Mouse (Mus musculus) lung, postnatal 10 days (tissue): ENCODE measurements around the gene Vac14.

ENCODE experiments used
- DNase-seq: peaks from one replicate; pipeline ENCODE4 v3.0.0; 2021

Vac14 gene

DNA sequence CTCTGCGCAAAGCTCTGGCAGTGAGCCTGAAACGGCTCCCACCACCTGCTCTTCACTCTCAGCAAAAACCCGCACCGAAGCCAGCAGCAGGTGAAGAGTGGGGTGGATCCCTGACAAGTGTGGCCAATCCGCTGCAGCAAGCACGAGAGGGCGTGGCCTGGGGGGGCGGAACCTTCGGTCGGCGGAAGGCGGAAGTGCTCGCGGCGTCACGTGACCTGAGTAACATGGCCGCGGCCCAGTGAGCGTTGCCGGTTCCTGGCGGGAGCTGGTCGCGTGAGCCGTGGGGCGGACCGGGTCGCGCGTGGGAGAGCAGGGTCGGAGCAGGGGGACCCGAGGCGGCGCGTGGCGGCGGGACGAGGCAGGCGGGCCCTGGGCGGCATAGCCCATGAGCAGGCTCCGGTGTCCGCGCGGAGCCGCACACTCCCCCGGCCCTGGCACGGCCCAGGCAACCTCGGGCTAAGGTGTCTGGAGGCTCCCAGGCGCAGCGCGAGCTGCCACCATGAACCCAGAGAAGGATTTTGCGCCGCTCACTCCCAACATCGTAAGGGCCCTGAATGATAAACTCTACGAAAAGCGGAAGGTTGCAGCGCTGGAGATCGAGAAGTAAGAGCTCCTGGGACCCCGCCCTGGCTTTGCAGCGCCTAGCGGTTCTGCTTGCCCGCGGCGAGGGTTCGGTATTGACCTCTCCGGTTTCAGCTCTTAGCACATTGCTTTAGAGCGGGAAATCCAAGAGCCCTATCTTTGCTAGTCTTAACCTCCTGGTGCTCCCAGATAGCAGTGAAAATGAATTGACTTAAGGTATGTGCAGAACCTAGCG is at the start of gene Vac14:
Vac14 (plus strand) TSS at position 195 of the 817 bp plus-strand sequence.
- peak; percentile 99 for DNase-seq

DNA sequence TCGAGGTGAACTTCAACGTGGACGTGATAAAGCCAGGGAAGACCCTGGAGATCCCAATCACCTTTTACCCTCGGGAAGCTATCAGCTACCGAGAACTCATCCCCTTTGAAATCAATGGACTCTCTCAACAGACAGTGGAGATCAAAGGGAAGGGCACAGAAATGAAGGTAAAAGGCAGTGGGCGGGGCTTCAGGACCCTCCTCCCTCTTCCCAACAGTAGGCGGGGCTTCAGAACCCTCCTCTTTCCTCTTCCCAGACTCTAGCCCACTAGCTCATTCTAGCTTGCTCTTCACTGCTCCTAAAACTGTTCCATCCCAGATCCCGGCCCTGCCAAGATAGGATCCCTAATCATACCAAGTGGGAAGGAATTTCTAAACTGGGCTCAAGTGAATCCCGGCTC is 25.7 kb upstream of the Vac14 start:
- no peak for DNase-seq

DNA sequence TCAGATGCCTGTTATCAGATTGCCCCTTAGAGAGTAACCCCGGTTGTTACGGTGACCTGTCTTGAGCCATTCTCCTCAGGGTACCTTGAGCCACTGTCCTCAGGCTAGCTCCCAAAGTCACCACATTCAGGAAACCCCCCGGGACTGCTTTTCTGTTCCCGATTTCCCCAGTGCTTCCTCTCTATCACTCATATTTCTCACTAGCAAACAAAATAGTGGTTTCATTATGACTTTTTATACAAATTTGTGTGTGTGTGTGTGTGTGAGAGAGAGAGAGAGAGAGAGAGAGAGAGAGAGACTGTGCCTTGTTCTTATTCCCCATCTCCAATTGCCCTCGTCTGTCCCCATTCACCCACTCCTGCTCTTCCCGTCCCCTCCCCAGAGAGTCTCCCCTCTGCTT is 24.2 kb upstream of the Vac14 start:
- no peak for DNase-seq

DNA sequence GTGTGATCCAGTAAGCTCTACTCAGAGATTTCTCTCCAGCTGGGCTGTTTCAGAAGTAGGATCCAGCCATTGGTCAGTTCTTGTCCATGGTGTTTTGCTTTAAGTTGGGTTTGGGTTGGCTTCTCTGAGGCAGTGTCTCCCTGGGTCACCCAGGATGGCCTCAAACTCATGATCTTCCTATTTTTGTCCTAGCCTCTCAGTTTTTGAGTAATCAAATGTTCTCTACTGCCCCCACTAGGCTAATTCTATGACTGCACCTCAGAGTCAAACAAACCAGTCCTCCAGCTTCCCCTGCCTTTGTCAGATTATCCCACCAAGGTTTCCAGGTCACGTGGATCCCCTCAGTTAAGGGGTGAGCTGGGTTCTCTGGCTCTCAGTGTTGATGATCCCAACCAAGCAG is 13.8 kb upstream of the Vac14 start:
- DNase-seq, result peak; percentile 56

DNA sequence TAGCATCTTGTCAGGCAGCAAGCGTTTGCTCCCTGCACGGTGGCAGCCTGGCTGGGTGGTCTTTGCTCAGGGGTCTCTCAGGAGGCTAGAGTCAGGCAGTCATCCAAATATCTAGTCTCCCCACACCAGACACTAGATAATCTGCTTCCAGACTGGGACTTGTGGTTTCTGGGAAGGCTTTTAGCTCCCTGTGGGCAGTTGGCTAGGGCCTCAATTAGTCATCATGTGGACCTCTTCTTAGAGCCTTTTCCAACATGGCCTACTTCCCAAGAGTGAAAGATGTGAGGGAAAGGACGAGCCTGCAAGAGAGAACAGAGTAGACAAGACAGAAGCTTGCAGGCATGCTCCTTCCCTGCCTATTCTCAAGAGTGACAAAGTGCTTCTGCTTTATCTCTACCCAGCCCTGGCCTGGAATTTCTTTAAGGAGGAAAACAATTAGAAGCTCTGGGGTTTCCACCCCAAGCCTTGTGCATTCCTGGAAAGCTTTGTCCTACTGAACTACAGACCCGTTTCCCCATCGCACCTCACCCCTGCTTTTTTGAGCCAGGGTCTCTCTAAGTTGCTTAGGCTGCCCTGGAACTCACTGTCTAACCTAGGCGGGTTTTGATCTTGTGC is 12.9 kb upstream of the Vac14 start:
- DNase-seq, result no peak

DNA sequence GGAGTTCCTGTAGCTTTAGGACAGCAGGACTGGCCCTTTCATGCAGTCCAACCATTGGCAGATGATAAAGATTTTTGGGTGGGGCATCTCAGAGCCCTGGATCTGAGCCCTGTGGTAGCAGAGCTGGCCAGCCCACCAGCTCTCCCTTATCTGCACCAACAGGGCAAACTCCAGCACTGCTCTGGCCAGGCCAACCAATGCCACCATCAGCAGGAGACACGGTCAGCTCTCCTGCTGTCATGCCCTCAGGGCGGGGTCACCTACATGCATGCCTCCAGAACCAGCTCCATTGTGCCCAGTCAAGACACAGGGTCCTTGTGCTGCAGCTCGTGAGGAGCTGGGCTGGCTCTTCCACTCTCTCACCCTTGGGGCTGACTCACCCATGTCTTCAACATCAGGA is 2.7 kb upstream of the Vac14 start:
- no peak for DNase-seq

DNA sequence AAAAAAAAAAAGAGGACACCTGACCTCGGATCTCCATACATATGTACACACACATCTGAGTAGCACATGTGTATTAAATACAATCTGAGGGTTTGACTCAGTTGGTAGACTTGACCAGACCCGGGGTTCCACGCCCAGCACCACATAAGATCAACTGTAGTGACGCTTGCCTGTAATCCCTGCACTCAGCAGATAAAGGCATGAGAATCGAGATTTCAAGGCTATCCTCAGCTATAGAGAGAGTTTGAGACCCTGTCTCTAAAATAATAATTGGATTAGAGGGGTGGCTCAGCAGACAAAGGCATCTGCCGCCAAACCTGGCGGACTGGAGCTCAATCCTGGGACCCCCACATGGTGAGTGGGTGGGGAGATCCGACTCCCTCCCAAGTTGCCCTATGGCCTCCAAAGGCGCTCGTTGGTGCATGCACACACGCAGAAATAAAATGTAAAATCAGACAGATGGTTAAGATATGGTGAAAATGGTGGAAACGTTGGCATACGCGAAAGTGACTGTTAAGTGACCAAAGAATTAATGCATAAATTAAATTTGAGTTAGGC is 505 bp upstream of the Vac14 start:
- DNase-seq, result no peak

DNA sequence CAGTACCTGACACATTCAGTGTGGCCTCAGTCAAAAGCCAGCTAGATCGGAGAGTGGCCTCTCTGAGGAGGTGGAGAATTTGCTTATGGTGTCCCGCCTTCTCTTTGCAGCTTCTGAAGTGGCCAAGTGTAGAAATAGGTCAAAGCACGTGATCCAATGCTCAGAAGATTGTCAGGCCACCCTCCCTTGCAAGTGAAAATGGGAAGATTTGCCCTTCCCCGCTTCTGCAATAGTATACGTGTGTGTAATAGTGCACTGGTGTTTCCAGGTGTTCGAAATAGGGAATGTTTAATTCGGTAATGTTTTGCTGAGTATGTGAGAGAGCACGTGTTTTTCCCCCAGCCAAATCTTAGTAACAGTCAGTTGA is 806 bp downstream of the Vac14 start:
- no peak for DNase-seq

DNA sequence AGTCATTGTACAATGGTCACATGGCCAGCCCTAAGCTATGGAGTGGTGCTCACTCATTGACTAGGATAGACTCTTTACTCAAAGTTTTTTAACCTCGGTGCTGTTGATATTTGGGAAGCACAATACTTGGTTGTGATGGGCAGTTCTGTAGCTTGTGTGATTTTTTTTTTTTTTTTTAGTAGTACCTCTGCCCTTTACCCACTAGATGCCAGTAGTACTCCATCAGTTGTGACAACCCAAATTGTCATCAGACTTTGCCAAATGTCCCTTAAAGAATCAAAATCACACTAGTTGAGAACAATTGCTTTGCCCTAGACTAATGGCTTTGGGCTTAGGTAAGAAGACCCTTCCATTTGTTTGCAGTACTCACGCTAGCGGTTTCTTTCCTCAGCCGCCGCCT is 1.5 kb downstream of the Vac14 start:
- no peak for DNase-seq

DNA sequence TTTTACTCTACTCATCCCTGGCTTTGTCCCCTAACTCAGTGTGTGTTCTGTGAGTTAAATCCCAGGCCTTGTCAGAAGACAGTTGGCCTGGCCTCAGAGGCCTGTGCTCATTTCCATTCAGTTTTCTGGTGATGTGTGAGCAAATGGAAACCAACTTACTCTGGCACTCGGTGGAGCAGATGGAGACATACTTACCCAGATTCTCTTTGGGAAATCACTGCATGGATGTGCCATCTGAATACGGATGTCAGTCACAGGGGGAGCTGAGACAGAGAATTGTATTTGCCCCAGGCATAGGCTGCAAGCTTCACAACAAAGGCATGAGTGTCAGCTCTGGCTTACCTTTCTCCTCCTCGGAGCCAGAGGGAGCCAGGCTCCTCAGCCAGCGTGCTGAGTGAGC is 8.0 kb downstream of the Vac14 start:
- no peak for DNase-seq

DNA sequence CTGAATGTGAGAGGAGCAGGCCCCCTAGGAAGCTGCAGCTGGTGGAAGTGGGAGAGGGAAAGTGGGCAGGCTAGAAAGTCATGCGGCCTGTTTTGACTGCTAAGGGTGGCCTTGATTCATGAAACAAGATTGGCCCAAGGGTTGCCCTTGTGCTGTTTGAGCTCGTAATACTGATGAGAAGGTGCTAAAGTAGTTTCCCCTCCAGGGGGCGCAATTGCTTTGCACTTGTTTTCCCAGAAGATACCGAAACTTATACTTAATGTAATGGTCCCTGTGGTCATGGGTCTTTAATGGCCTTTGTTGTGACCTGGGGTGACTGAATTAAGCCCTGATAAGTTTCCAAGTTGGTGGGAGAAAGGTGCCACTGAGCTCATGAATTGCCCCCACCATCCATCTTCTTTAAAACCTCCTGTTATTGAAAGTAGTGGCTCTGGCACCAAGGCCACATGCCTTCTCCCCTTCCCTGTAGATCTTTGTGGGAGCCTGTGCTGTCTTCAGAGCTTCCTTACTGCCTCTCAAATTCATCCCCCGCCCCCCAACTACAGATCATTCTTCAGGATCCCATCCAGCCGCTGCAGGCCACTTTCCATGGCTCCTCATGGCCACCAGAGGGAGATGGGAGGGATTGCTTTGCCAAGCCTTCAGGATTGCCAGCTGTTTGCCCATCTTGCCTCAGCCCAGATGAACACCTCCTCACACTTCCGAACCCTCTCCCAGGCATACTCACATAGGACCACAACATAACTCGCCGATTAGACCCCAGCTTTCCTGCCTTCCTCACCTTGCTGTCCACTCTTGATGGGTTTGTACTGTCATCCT is 11.1 kb downstream of the Vac14 start:
- peak; percentile 73 for DNase-seq

DNA sequence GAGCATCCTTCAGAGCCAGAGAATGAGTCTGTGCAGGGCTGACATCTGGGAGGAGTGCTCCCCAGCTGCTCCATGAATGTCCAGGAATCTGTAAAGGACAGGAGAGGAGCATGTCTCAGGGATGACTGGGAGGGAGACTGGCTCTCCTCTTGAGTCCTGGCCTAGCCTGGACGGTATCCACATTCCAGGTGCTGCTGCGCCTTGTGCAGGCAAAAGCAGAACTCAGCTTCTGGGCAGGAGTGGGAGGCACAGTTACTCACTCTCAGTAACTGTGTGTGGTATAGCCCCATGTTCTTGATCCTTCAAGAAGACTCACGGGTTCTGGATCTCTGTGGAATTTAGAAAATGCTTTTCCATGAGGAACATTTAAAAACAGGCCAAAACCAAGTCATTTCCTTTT is 11.7 kb downstream of the Vac14 start:
- no peak for DNase-seq

DNA sequence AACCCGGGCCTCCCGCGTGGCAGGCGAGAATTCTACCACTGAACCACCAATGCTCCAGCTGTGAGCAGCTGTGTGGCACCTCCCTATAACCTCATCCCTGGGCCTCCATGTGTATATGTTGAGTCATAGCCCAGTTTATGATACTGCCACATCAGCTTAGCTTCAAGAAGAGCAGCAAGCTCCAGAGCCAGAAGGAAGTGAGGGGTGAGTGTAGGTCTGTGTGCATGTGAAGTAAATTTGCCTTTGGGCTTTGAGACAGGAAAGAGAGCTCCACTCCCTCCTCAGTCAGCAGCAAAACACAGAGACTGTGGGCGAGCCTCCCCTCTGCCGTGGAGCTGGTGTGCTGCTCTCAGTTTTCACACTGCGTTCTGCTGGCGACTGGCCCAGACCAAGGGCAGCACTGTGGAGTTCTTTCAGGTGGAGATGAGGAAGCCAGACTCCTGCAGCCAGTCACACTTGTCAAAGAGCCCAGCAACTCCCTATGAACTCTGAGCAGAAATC is 12.2 kb downstream of the Vac14 start:
- peak; percentile 47 for DNase-seq

DNA sequence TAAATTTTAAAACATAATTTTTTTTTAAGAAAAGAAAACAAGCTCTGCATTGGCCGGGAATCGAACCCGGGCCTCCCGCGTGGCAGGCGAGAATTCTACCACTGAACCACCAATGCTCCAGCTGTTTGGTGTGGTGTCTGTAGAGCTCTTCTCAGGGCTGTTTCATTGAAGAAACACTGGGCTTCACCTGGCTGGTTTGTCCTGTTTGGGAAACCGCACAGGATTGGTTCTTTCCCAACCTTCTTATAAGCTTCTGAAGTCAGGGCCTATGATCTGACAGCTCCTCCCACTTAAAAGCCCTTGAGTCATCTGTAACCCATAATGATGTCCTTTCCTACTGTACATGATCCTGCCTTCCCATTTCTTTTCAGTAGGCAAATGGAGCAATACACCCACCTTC is 12.8 kb downstream of the Vac14 start:
- no peak for DNase-seq

DNA sequence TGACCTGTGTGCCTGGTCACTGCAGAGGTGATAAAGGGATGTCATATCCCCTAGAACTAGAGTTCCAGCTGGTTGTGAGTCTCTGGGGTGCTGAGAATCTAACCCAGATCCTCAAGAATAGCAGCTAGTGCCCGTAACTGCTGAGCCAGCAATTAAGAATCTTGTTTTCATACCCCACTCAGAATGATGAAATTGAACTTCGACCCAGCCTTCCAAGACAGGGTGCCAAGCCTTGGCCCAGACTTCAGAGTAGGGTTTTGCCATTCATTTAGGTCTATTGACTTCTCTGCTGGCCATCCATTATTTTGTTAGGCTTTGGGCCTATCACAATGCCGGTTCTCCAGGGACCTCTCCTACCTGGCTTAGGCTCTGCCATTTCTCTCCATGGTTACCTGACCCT is 15.4 kb downstream of the Vac14 start:
- DNase-seq, result no peak

DNA sequence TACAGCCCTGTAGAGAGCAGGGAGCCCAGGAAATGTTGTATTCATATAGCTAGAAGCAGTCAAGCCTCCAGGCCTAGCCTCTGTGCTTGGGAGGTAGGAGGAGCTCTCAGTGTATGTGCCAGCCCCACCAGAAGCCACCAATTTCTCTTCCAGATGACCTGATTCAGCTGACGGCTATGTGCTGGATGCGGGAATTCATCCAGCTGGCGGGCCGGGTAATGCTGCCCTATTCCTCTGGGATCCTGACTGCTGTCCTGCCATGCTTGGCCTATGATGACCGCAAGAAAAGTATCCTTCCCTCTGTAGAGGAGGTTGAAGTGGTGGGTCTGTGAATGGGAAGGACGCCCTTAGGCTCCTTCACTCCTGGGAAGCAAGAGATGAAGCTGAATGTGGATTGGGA is 17.8 kb downstream of the Vac14 start:
- no peak for DNase-seq

DNA sequence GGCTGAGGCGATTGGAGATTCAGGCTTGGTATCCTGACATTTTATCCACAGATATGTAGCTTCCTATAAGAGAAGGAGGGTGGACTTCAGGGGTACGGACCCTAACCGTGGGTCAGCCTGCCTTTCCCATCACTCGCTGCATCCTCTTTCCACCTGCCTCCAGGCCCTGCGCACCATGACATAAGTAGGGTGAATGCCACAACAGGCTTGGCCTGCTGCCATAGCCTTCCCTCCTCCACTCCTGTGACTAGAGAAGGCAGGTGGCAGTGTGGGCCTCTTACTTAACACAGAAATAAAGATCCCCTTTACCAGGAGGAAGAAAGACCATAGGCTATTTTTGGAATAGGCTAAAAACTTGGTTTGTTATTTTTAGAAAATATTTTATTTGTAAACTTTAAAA is 23.9 kb downstream of the Vac14 start:
- DNase-seq, result no peak

DNA sequence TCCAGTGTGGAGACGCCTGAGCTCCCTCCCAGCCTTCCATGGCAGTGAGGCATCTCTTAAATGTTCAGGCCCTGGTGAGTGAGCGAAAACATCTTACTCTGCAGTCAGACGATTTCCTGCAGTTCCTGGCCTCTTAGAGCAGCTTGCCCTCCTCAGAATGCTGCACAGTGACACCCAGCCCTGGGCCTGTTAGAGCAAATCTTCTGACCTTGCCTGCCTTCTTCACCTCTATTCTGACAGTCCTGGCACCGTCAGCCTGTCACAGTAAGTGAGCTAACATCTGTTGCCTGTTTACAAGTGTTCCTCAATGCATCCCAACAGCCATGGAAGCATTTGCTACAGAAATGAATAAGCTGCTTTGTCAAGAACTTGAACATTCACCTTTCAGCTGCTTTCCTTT is 24.8 kb downstream of the Vac14 start:
- DNase-seq, result peak; percentile 81

DNA sequence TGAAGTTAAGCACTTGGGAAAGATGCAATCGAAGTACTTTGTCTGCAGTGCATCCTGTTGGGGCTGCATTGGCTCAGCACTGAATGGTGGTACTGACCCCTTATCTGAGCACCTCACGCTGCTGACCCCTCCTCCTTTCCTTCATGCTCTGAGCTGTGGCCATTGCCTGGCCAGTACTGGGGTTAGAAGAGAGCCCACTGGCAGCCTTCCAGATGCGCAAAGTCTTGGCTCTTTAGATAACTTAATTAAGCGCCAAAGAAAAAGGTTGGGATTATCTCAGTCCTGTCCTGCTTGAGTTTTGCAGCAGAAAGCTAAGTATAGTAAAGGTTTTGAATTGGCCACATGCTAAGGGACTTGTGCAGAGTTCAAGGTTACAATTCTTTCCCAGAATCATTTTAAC is 26.0 kb downstream of the Vac14 start:
- no peak for DNase-seq

DNA sequence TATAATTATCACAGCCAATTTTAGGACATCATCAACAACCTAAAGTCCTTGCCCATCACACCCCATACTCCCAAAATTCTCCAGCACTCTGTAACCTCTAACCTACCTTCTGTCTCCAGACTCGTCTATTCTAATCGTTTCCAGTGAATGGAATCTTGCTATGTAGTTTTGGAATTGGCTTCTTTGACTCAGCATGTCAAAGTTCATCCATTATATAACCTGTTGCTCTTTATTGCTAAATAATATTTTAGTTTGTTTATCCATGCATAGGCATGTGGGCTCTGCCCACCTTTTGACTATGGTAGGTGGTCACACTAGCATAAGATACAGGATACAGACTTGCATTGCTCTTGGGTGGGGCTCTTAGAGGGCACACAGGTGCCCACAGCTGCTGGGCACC is 26.5 kb downstream of the Vac14 start:
- no peak for DNase-seq

DNA sequence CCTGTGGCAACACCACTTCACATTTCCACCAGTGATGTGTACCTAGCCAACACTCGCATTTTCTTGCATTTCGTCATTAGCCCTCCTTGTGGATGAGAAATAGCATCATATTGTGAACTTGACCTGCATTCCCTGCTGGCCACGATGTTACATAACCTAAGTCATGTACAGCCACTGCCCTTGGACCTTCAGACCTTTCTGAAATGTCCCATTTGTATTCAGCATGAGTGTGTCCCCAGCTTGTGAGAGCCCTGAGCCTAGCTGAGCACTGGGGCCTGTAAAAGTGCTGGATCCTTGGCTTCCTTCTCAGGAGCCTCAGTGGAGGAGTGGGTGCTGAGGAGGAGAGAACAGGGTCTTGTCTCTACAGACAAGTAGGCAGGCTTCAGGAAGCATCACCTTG is 27.0 kb downstream of the Vac14 start:
- no peak for DNase-seq

DNA sequence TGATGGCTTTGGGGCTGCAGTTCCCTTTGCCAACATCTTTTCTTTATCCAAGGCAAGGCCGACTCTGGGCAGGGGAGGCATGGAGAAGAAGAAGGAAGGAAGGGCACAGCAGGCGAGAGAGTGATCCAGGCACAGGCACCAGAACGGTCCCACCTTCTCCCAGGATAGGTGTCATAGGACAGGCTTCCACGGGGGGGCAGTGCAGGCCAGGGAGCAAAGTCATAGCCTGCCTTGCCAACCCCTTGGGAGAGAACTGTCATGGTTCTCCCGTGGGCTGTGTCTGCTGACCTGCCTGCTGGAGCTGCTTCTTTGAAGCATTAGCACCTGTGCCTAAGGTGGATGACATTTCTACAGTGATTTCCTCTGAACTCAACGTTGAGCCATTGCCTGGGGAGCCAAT is 27.7 kb downstream of the Vac14 start:
- DNase-seq, result peak; percentile 89

DNA sequence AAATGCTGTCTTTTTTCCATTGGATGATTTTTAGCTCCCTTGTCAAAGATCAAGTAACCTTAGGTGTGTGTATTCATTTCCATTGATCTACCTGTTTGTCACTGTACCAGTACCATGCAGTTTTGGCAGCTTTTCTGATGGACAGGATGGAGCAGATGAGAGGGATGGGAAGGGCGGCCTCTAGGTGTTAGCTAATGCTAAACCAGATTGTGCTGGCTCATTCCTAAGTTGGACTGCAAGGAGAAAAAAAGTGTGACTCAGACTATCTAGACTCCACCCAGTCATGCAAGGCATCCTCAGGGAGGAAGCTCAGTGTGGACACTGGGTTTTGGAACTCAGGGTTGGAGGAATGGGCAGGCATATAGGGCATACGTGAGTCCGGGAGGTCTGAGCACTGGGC is 30.2 kb downstream of the Vac14 start:
- no peak for DNase-seq

DNA sequence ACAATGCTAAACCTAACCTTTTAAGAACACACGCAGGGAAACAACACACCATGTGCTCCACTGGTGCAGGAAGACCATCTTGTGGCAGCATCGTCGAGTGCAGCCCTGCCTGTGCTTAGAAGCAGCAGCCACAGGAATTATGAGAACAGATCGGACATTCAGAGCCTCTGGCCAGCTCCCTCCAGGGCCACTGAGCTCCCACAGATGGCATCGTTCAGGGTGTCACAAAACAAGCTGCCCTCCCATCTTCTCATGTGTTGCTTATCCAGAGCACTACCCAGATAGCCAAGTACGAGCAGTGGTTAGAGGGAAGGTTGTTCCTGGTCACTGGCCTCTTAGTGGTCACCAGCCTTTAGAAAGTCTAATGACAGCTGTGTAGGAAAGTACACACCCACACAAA is 30.9 kb downstream of the Vac14 start:
- DNase-seq, result no peak
